ENCODE assay signal across 11 mouse cellular contexts in genomic region chr2:27772841-27773388, GRCm38 (mm10).
DNase-seq lines count a peak whose midpoint lies in the region; ATAC-seq lines count a peak whose summit lies in the region.
"Had no signal": no experiment of that assay in that cellular context is flagged by ENCODE, and none has a peak within 500 bp of the region (broad histone marks: within the 10 kb centered on the region; RNA-seq: fewer than 3 reads in every experiment).

No protein-coding gene starts in this region.

- ATAC-seq in liver, embryonic 12.5 days, result 0 out of 2 replicates have a peak, but pooled peaks have one; percentile 31
- ATAC-seq in embryonic facial prominence, embryonic 12.5 days (ENCODE audit: insufficient number of reproducible peaks, insufficient read depth, low FRiP score, low TSS enrichment), result no peak
- peak; percentile 25; the same call in 1 of the 2 replicates for ATAC-seq in kidney, embryonic 14.5 days (ENCODE audit: low FRiP score, low TSS enrichment)
- ATAC-seq: activated CD4-positive, CD25-positive, alpha-beta regulatory T cell, adult 4 months had no signal

- no peak overlapping the region for H3K27ac ChIP-seq in liver, embryonic 12.5 days
- H3K27ac ChIP-seq in embryonic facial prominence, embryonic 12.5 days, result peak overlapping the region; percentile 94; the same call in 1 of the 2 replicates
- peak overlapping the region; percentile 93; the same call in 1 of the 2 replicates for H3K27ac ChIP-seq in kidney, embryonic 14.5 days (ENCODE audit: low read depth, low read length)
- H3K27ac ChIP-seq: midbrain, embryonic 10.5 days had no signal

- no peaks in the 10 kb centered on the region for H3K36me3 ChIP-seq in liver, embryonic 12.5 days
- no peaks in the 10 kb centered on the region for H3K36me3 ChIP-seq in embryonic facial prominence, embryonic 12.5 days
- no peaks in the 10 kb centered on the region for H3K36me3 ChIP-seq in kidney, embryonic 14.5 days (ENCODE audit: control insufficient read depth, insufficient read depth, low read length)
- H3K36me3 ChIP-seq: midbrain, embryonic 10.5 days had no signal

- H3K4me1 ChIP-seq in liver, embryonic 12.5 days, result peaks cover 5% of the 10 kb centered on the region; the same call in 1 of the 2 replicates
- peaks cover 50% of the 10 kb centered on the region for H3K4me1 ChIP-seq in embryonic facial prominence, embryonic 12.5 days
- peaks cover 30% of the 10 kb centered on the region for H3K4me1 ChIP-seq in kidney, embryonic 14.5 days (ENCODE audit: control insufficient read depth, insufficient read depth, low read length)

- H3K9me3 ChIP-seq in liver, embryonic 12.5 days (replicated peaks), result no peaks in the 10 kb centered on the region
- H3K9me3 ChIP-seq in embryonic facial prominence, embryonic 12.5 days, result no peaks in the 10 kb centered on the region
- H3K9me3 ChIP-seq in kidney, embryonic 14.5 days (ENCODE audit: control insufficient read depth, low read length), result no peaks in the 10 kb centered on the region
- H3K9me3 ChIP-seq: midbrain, embryonic 10.5 days had no signal

- H3K27me3 ChIP-seq in liver, embryonic 12.5 days (replicated peaks), result peaks cover 5% of the 10 kb centered on the region; the same call in 1 of the 2 replicates
- H3K27me3 ChIP-seq in embryonic facial prominence, embryonic 12.5 days, result no peaks in the 10 kb centered on the region
- H3K27me3 ChIP-seq in kidney, embryonic 14.5 days (ENCODE audit: control insufficient read depth, insufficient read depth, low read length), result no peaks in the 10 kb centered on the region

- no peak overlapping the region for H3K4me2 ChIP-seq in liver, embryonic 12.5 days
- H3K4me2 ChIP-seq in embryonic facial prominence, embryonic 12.5 days (replicated peaks), result no peak overlapping the region
- H3K4me2 ChIP-seq in kidney, embryonic 14.5 days (replicated peaks; ENCODE audit: low read depth, low read length), result no peak overlapping the region

- H3K9ac ChIP-seq in liver, embryonic 12.5 days, result no peak overlapping the region
- no peak overlapping the region for H3K9ac ChIP-seq in embryonic facial prominence, embryonic 12.5 days
- no peak overlapping the region; the same call in 1 of the 2 replicates for H3K9ac ChIP-seq in kidney, embryonic 14.5 days (ENCODE audit: low read depth, low read length)

- 49% methylated on average over 7 of the region's 7 CpGs for WGBS in liver, embryonic 12.5 days (ENCODE audit: insufficient replicate concordance)
- 53% methylated on average over 7 of the region's 7 CpGs for WGBS in embryonic facial prominence, embryonic 12.5 days
- 20% methylated on average over 7 of the region's 7 CpGs for WGBS in kidney, embryonic 14.5 days

- no peak overlapping the region for H3K4me3 ChIP-seq in liver, embryonic 12.5 days
- no peak overlapping the region for H3K4me3 ChIP-seq in embryonic facial prominence, embryonic 12.5 days
- H3K4me3 ChIP-seq in kidney, embryonic 14.5 days (ENCODE audit: low read length), result no peak overlapping the region
- H3K4me3 ChIP-seq: midbrain, embryonic 10.5 days had no signal

- no peak for DNase-seq in liver
- DNase-seq in mesoderm, embryonic 11.5 days (ENCODE audit: low read depth, low spot score), result peak; percentile 68
- no peak for DNase-seq in cerebellum, adult 11-12 months
- no peak for DNase-seq in gastrocnemius, postnatal 4 days (ENCODE audit: low spot score in 2 of 2)
- no peak for DNase-seq in left cerebral cortex, adult 8-10 months (ENCODE audit: low spot score in 2 of 2)
- DNase-seq: right cerebral cortex, postnatal 25 days had no signal
